Mouse (Mus musculus): ENCODE results near the gene Gucy2g. TPM values are rescaled to one million over a fixed set of nuclear protein-coding genes. Genes with fewer than 3 reads are reported as not detected.

Gene Gucy2g
- polyA plus RNA-seq, 1 experiment from 2014 or later: not detected

Small RNAs within 50 kb of the gene (microRNA-seq; reads per million reads assigned to microRNA genes)
- not detected for gene Mir6715

Other genes starting within 250 kb of the Gucy2g start
- gene Gpam, start 114.0 kb downstream of the Gucy2g start, polyA plus RNA-seq (2016; fragmentation: Nextera tagmentation; extraction: Ambion mirVana): 21.5 and 24.4 TPM in 2 replicates
- gene Tectb, start 60.5 kb downstream of the Gucy2g start, polyA plus RNA-seq (2016; fragmentation: Nextera tagmentation; extraction: Ambion mirVana): 0.13 and 0.36 TPM in 2 replicates
- gene Acsl5, start 10.7 kb upstream of the Gucy2g start, polyA plus RNA-seq (2016; fragmentation: Nextera tagmentation; extraction: Ambion mirVana): 15.5 and 18.9 TPM in 2 replicates
- 96.4 and 97.7 TPM in 2 replicates for gene Zdhhc6, start 74.8 kb upstream of the Gucy2g start, polyA plus RNA-seq (2016; fragmentation: Nextera tagmentation; extraction: Ambion mirVana)
- gene Vti1a, start 75.1 kb upstream of the Gucy2g start, polyA plus RNA-seq (2016; fragmentation: Nextera tagmentation; extraction: Ambion mirVana): 30.9 and 34.3 TPM in 2 replicates